Mouse (Mus musculus) intestine, embryonic 15.5 days (tissue): ENCODE data around the gene Apod. TPM values are rescaled to one million over a fixed set of nuclear protein-coding genes. Genes with fewer than 3 reads are reported as not detected.
A peak's percentile ranks its signal among the peaks of the same experiment; 100 is the strongest.

ENCODE experiments used
- ATAC-seq: fragments of 200-750 bp; cut with Nextera tagmentation; 2 replicates; pipeline ENCODE4 v1.8.0; 2017; ENCODE audit warnings: moderate TSS enrichment, moderate library complexity
- H3K27ac ChIP-seq: fragments of 300-500 bp; sonication (generic); 2 replicates; pipeline ENCODE4 v1.5.1; 2015; ENCODE audit warnings: mild to moderate bottlenecking, inconsistent platforms
- H3K27me3 ChIP-seq: fragments of 300-500 bp; sonication (generic); replicated peaks from 2 replicates; pipeline ENCODE4 v1.6.1; 2015; ENCODE audit warnings: inconsistent platforms
- H3K36me3 ChIP-seq: fragments of 300-500 bp; sonication (generic); 2 replicates; pipeline ENCODE4 v1.6.1; 2015; ENCODE audit warnings: inconsistent platforms
- H3K4me1 ChIP-seq: fragments of 300-500 bp; sonication (generic); replicated peaks from 2 replicates; pipeline ENCODE4 v1.6.1; 2015; ENCODE audit warnings: inconsistent platforms
- H3K4me2 ChIP-seq: fragments of 300-500 bp; sonication (generic); replicated peaks from 2 replicates; pipeline ENCODE4 v1.6.1; 2015; ENCODE audit warnings: mild to moderate bottlenecking, inconsistent platforms
- H3K4me3 ChIP-seq: fragments of 300-500 bp; sonication (generic); replicated peaks from 2 replicates; pipeline ENCODE4 v1.5.1; 2015; ENCODE audit warnings: inconsistent platforms
- H3K9ac ChIP-seq: fragments of 300-500 bp; sonication (generic); 2 replicates; pipeline ENCODE4 v1.6.1; 2015; ENCODE audit warnings: inconsistent platforms
- H3K9me3 ChIP-seq: fragments of 300-500 bp; sonication (generic); 2 replicates; pipeline ENCODE4 v1.6.1; 2016; ENCODE audit warnings: inconsistent platforms
- WGBS: fragments of 180-500 bp; shearing (Covaris S2); methylation state at CpG from one replicate; pipeline ENCODE4 v1.1.7; 2015; 5-methylcytosine and 5-hydroxymethylcytosine counted together
- polyA plus RNA-seq: library from polyadenylated mRNA; unstranded; fragments of >200 nt; fragmentation: Nextera tagmentation; extraction: Ambion mirVana; gene quantifications from 2 replicates; pipeline ENCODE4 v1.2.1, GENCODE M21; 2015

Apod gene
- polyA plus RNA-seq, 1 experiment from 2014 or later, result 0.60 TPM

- WGBS, result 53% methylated on average over 7 of the region's 7 CpGs
- no peak overlapping the region for H3K4me2 ChIP-seq
Measured at GRCm38 (mm10) chr16:31276539-31276938, 38.1 kb downstream of the Apod start.

DNA sequence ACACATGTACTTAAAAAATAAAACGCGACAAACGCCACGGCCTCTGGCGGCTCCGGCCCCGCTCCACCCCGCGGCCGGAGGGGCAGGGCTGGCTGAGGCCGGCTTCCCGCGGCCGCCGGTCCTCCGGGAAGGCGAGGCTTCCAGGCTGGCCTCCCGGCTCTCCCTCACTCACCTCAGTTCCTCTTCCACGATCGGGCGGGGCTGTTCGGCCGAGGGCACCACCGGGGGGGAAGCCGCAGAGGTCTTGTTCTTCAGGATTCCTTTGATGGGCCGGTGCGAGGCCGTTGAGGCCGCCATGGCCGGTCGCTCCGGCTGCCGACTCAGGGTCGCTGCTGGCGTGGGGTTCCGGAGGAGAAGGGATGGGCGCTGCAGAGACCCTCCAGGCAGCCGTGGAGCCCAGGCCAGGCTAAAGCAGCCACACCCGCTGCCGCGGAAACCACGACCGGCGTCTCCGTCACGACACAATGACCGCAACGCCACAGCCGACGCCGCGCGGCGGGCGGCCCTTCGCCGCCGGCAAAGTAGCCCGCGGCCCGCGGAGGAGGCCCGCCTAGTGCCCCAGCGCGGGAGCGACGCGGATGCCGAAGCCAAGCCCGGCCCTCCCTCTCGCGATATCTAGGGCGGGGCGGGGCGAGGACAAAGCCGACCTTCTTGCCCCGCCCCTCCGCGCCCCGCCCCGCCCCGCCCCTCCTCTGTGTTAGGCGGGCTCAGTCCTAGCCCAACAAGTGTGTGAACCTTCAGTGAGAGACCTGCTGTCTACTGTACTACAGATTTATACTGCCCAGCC, 39.7 kb downstream of the Apod start, which contains the start of gene Ppp1r2:
Ppp1r2 (minus strand) TSS at position 604 of the 787 bp plus-strand sequence.
- peaks cover 13% of the 10 kb centered on the region for H3K4me1 ChIP-seq
- no peaks in the 10 kb centered on the region for H3K27me3 ChIP-seq
- peak within 1 kb of the TSS; percentile 86 for H3K4me3 ChIP-seq
- no peaks in the 10 kb centered on the region for H3K36me3 ChIP-seq
- H3K9me3 ChIP-seq, result no peaks in the 10 kb centered on the region
- H3K27ac ChIP-seq, result peak within 1 kb of the TSS; percentile 91
- WGBS, result under 1% methylated on average over 79 of the region's 83 CpGs
- H3K9ac ChIP-seq, result peak within 1 kb of the TSS; percentile 94
- H3K4me2 ChIP-seq, result peak within 1 kb of the TSS; percentile 57
- ATAC-seq, result peak; percentile 96

More at GRCm38 (mm10) chr16:31276539-31276938, 38.1 kb downstream of the Apod start:
- Histone ChIP-seq H3K36me3 (no peaks in the 10 kb centered on the region), H3K4me1 (peaks cover 13% of the 10 kb centered on the region), H3K9me3 (no peaks in the 10 kb centered on the region), H3K4me3 (no peak overlapping the region), H3K9ac (no peak overlapping the region), H3K27me3 (no peaks in the 10 kb centered on the region), H3K27ac (peak overlapping the region; percentile 2)
- ATAC-seq, result no peak

GRCm38 (mm10) chr16:31274084-31274483, 40.5 kb downstream of the Apod start:
- 2% methylated on average over 6 of the region's 6 CpGs for WGBS
- H3K27me3 ChIP-seq, result no peaks in the 10 kb centered on the region
- H3K4me1 ChIP-seq, result peaks cover 13% of the 10 kb centered on the region
- peak overlapping the region; percentile 94 for H3K9ac ChIP-seq
- no peak overlapping the region for H3K27ac ChIP-seq
- H3K4me2 ChIP-seq, result peak overlapping the region; percentile 57
- peak overlapping the region; percentile 86 for H3K4me3 ChIP-seq
- H3K9me3 ChIP-seq, result no peaks in the 10 kb centered on the region
- no peaks in the 10 kb centered on the region for H3K36me3 ChIP-seq
- no peak for ATAC-seq

DNA sequence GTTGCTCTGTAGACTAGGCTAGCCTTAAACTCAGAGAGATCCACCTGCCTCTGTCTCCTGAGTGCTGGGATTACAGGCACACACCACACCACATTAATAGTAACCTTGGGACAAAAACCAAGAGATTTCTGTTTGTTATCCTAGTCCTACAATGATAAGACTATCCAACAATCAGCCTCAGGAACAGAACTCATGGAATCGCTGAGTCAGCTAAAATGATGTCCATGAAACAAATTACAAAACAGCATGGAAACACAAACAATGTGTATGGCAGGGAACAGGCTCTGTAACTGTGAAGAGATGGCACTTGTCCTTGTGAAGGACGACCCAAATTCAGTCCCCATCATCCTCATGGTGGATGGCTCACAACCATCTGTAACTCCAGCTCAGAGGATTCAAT, 47.9 kb downstream of the Apod start:
- H3K4me1 ChIP-seq, result no peaks in the 10 kb centered on the region
- no peak overlapping the region for H3K27ac ChIP-seq
- no peaks in the 10 kb centered on the region for H3K9me3 ChIP-seq
- no peak overlapping the region for H3K9ac ChIP-seq
- ATAC-seq, result no peak
- H3K4me2 ChIP-seq, result no peak overlapping the region
- H3K27me3 ChIP-seq, result no peaks in the 10 kb centered on the region
- H3K36me3 ChIP-seq, result 0 out of 2 replicates have a peak, but pooled peaks cover 2% of the 10 kb centered on the region
- 84% methylated on average over 2 of the region's 2 CpGs for WGBS
- no peak overlapping the region for H3K4me3 ChIP-seq

GRCm38 (mm10) chr16:31256151-31256550, 58.5 kb downstream of the Apod start:
- Histone ChIP-seq H3K4me1 (no peaks in the 10 kb centered on the region), H3K36me3 (peaks cover 4% of the 10 kb centered on the region; the same call in 1 of the 2 replicates), H3K9ac (no peak overlapping the region), H3K27ac (no peak overlapping the region), H3K4me3 (no peak overlapping the region), H3K27me3 (no peaks in the 10 kb centered on the region), H3K4me2 (no peak overlapping the region), H3K9me3 (no peaks in the 10 kb centered on the region)
- 89% methylated on average over 2 of the region's 2 CpGs for WGBS
- ATAC-seq, result no peak

DNA sequence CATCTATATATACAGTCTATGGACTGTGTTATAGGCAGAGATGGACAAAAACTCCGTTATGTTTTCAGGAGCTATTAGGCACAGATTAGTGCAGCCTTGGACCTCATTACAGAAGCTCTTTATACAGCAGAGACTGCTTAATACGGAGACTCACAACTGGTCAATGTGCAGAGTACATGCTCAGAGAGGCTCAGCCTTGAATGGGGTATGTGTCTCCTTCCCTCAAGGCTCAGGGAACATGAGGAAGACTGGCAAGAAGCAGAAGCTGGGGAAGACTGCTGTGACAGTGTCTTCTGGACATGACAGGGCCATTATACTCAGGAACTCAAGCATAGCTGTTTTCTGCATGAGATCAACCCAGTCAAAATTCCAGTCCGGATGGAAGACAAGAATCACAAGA, 58.9 kb downstream of the Apod start:
- no peaks in the 10 kb centered on the region for H3K4me1 ChIP-seq
- no peaks in the 10 kb centered on the region for H3K27me3 ChIP-seq
- no peak overlapping the region for H3K9ac ChIP-seq
- WGBS, result 81% methylated on average over 3 of the region's 3 CpGs
- no peaks in the 10 kb centered on the region for H3K9me3 ChIP-seq
- H3K36me3 ChIP-seq, result peaks cover 4% of the 10 kb centered on the region; the same call in 1 of the 2 replicates
- no peak overlapping the region for H3K4me3 ChIP-seq
- H3K27ac ChIP-seq, result no peak overlapping the region
- ATAC-seq, result no peak
- no peak overlapping the region for H3K4me2 ChIP-seq

DNA sequence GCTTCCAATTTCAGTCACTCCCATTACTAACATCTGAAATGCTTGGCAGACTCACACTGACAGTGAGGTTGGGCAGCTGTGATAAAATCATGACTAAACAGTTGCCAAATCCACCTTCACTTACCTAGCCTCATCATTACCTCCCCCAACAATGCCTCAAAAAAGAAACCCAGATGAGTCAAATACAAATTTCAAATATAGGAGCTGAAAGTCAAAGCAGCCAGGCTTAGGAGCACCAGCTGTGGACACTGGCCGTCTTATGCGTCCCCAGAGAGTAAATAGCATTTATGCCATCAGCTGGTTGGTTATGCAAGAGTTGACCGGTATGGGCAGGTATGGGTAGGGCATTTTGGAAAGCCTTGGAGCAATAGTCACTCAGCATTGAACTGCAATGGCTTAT, 65.2 kb downstream of the Apod start:
- 91% methylated on average over 3 of the region's 3 CpGs for WGBS
- Histone ChIP-seq H3K4me2 (no peak overlapping the region), H3K9ac (no peak overlapping the region)

DNA sequence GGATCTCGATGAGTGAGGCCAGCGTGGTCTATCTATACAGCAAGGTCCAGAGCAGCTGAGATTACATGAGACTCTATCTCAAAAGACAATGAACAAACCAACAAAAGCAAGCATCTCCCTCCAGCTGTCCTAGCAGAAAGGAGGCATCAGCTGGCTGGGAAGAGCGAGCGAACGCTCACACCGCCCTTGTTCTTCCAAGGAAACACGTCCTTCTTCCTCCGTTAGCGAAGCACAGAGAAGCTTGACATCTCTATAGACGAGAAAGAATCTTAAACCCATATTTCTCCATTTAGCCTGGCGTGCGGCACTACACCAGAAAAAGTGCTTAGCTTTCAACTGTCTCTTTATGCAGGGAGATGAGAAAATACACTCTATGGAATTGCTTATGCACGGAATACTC, 65.9 kb downstream of the Apod start:
- Histone ChIP-seq H3K27ac (no peak overlapping the region), H3K4me1 (no peaks in the 10 kb centered on the region), H3K9me3 (no peaks in the 10 kb centered on the region), H3K4me2 (no peak overlapping the region), H3K4me3 (no peak overlapping the region), H3K36me3 (peaks cover 4% of the 10 kb centered on the region; the same call in 1 of the 2 replicates), H3K27me3 (no peaks in the 10 kb centered on the region), H3K9ac (no peak overlapping the region)
- ATAC-seq, result no peak
- WGBS, result 90% methylated on average over 13 of the region's 13 CpGs

More for the DNA sequence above, 65.2 kb downstream of the Apod start:
- H3K36me3 ChIP-seq, result peaks cover 4% of the 10 kb centered on the region; the same call in 1 of the 2 replicates
- no peak for ATAC-seq
- no peaks in the 10 kb centered on the region for H3K4me1 ChIP-seq
- no peaks in the 10 kb centered on the region for H3K27me3 ChIP-seq
- H3K27ac ChIP-seq, result no peak overlapping the region
- H3K4me3 ChIP-seq, result no peak overlapping the region
- no peaks in the 10 kb centered on the region for H3K9me3 ChIP-seq

- no peak overlapping the region for H3K4me2 ChIP-seq
- no peak overlapping the region for H3K4me3 ChIP-seq
- H3K36me3 ChIP-seq, result peaks cover 4% of the 10 kb centered on the region; the same call in 1 of the 2 replicates
- no peaks in the 10 kb centered on the region for H3K9me3 ChIP-seq
- WGBS, result 71% methylated on average over 7 of the region's 7 CpGs
- ATAC-seq, result no peak
- no peaks in the 10 kb centered on the region for H3K27me3 ChIP-seq
- H3K27ac ChIP-seq, result no peak overlapping the region
- H3K4me1 ChIP-seq, result no peaks in the 10 kb centered on the region
- no peak overlapping the region for H3K9ac ChIP-seq
Measured at GRCm38 (mm10) chr16:31247442-31247841, 67.2 kb downstream of the Apod start.

Other genes with a start within 250 kb of the Apod start
- gene Xxylt1, start 233.4 kb downstream of the Apod start, polyA plus RNA-seq, result 14.5 and 17.5 TPM in 2 replicates
- gene Acap2, start 113.6 kb downstream of the Apod start, polyA plus RNA-seq, result 17.4 and 18.6 TPM in 2 replicates
- gene Ppp1r2, start 39.5 kb downstream of the Apod start, polyA plus RNA-seq, result 74.4 and 84.6 TPM in 2 replicates
- 174 and 190 TPM in 2 replicates for gene Bdh1, start 107.5 kb upstream of the Apod start, polyA plus RNA-seq